Mouse (Mus musculus) left cerebral cortex, postnatal 25 days (tissue): ENCODE results near the gene Atp13a3. TPM values are rescaled to one million over a fixed set of nuclear protein-coding genes. Genes with fewer than 3 reads are reported as not detected.
"Not testable (repeated sequence)": the region's sequence is repeated elsewhere in the genome, so short reads cannot be mapped to it uniquely, and the experiment has no call there.

Experiments
- DNase-seq, 2 experiments: peaks; one replicate each; pipeline ENCODE4 v3.0.0; 2022; ENCODE audit warnings: low spot score in 2 of 2, mixed read lengths in 1 of 2
- intact Hi-C: fragments of 180-260 bp; cut with DNase I; formaldehyde crosslinking; loops from one replicate; pipeline ENCODE4 v1.15.1; 2025
- total RNA-seq, 2 experiments: library from RNA; stranded (reverse); gene quantifications; 2 replicates each; pipeline ENCODE4 v1.2.3; 2021

Atp13a3 gene
- 10 to 100 TPM; 57.4 to 70.1 TPM for total RNA-seq

DNA sequence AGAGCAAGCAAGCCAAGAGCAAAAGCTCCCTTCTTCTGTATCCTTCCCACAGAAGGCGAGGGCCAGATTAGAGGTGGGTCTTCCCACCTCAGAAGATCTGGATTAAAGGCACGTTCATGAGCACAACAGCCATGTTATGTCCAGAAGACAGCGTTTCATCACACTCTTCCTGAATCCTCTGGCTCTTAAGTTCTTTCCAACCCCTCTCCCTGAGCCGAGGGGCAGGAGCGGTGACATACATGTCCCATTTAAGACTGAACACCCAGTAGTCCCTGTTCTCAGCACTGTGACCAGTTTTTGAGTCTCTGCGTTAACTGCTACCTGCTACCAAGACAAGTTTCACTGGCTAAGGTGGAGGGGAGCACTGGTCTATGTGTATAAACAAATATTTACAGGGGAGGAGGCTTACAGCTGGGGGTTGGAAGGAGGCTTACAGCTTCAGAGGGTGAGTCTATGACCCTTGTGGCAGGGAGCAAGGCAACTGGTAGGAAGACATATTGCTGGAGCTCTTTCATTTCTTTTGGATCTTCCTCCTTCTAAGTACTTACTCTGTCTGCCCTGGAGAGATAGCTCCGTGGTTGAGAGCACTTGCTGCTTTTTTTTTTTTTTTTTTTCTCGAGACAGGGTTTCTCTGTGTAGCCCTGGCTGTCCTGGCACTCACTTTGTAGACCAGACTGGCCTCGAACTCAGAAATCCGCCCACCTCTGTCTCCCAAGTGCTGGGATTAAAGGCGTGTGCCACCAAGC, at the start of gene Atp13a3:
TSS of gene Atp13a3 (minus strand) at position 51 of the 746 bp plus-strand sequence.
- no peak for DNase-seq
- intact Hi-C loops: no loop called here

- DNase-seq: no peak
- intact Hi-C loops: no loop called here
Observed at GRCm38 (mm10) chr16:30453213-30453975, 47.6 kb upstream of the Atp13a3 start.

DNA sequence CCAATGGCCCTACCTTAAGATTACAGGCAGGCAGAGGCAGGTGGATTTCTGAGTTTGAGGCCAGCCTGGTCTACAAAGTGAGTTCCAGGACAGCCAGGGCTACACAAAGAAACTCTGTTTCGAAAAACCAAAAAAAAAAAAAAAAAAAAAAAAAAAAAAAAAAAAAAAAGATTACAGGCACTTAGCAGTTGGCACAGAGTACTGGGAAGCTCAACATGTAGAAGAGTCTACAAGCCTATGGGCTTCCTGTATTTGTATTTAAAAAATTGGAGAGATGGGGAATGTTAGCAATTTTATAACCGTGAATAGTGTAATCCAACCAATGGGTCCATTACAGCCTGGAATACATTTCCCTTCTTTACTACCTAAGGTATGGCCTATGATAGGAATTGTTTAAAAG, 45.4 kb upstream of the Atp13a3 start:
- DNase-seq, intact Hi-C loops: not testable (repeated sequence)

- intact Hi-C loops: no loop called here
- DNase-seq: no peak
Observed at GRCm38 (mm10) chr16:30449017-30449416, 43.2 kb upstream of the Atp13a3 start.

DNA sequence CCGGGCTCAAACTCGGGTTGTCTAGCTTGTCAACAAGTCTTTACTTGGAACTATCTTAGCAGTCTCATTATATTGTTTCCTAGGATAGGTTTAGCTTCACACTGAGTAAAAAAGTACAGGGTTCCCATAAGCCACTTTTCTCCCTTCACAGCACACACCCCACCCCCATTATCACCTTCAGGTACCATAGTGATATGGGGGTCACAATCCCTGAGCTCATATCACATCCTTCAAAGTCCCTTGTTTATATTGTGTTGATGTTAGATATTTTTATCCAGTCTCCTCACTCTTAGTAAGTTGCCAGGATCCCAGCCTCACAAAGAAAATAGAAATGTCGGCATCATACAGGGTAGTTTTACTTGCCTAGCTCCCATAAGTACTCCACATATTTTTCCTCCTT, 42.4 kb upstream of the Atp13a3 start:
- no peak for DNase-seq
- intact Hi-C loops: no loop called here

- intact Hi-C loops: no loop called here
- DNase-seq: no peak
Observed at GRCm38 (mm10) chr16:30447642-30448041, 41.9 kb upstream of the Atp13a3 start.

DNA sequence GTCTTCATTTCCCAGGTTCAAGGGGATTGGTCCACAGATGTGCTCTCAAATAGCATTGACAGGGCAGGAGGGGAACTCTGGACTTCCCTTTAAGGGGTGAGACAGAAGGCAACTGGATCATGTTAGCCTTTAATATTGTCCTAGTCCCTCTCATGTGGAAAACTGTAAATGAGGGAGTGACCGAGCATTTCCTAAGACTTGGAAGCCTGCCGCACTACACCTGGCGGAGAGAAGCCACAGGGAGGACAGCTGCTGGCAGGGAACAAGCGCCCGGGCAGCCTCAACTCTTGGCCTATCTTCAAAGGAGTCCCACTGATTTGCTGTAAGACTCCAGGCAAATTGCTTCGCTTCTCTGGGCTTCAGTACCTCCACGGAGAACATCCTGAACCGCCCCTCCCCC, 37.6 kb upstream of the Atp13a3 start:
- intact Hi-C loops: no loop called here
- DNase-seq: no peak

DNA sequence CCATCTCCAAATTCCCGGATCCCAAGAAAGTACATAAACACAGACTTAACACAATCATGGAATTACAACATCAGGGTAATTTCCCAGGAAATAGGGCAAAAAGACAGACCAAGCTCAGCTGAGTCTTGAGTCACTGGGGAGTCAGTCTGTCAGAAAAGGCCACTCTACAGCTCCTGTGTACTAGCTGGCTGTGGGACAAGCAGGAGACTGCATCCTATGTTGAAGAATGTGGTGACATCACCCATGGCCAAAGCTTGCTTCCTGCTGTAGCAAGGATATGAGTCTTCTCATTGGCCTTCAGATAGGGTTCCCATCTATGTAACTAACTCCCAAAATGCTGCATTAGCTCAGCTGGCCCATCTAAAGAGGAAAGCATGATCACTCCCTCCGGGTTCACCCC, 36.7 kb upstream of the Atp13a3 start:
- DNase-seq: no peak
- intact Hi-C loops: no loop called here

DNA sequence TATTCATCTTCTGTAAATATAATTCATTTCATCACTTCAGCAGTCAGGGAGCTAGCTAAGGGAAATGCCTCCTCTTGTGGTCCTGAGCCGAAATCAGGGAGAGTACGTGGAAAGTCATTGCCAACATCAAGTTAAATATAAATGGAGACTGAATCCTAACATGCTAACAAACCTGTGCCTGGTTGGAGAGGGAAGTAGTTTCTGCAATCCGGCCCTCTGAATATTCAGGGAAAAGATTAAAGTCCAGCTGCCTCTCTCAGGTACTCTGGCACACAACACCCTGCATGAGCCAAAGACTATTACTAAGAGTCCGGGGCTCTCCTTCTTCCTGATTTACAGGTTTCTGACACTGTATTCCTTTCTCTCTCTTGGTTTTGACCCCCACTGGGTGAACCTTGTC, 35.6 kb upstream of the Atp13a3 start:
- intact Hi-C loops: no loop called here
- no peak for DNase-seq

GRCm38 (mm10) chr16:30439841-30440240, 34.1 kb upstream of the Atp13a3 start:
- intact Hi-C loops: no loop called here
- DNase-seq: no peak

DNA sequence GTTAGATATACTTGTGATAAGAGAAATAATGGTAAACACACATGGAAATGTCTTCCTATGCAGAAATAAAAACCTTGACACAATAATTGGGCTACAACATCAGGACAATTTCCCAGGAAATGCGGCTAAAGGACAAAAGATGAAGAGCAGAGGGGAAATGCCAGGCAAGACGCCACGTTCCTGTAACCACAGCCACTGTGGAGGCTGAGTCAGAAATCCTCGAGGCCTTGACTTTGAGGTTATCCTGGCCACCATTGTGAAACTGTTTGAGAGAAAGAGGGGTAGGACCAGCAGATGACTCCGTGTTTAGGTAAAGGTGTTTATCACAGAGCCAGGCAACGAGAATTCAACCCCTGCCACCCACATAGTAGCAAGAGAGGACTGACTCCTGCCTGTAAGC, 33.6 kb upstream of the Atp13a3 start:
- intact Hi-C loops: no loop called here
- no peak for DNase-seq

DNA sequence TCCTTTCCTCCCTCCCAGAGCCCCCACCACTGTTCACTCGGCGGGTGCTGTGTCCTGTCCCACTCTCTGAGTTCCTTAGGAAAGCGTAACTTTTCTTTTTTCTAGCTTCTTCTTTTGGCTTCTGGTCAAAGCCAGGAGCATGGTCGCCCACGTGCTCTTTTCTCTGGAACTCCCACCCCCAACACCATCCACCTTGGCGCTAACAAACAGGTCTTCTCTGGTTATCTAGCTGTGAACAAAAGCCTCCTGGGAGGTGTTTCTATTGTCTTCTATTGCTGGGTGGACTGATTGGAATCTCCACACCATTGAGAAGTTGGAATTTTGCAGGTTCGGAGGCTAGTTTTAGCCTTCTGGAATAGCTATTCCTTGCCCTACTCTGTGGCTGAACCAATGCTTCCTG, 30.5 kb upstream of the Atp13a3 start:
- no peak for DNase-seq
- intact Hi-C loops: no loop called here

DNA sequence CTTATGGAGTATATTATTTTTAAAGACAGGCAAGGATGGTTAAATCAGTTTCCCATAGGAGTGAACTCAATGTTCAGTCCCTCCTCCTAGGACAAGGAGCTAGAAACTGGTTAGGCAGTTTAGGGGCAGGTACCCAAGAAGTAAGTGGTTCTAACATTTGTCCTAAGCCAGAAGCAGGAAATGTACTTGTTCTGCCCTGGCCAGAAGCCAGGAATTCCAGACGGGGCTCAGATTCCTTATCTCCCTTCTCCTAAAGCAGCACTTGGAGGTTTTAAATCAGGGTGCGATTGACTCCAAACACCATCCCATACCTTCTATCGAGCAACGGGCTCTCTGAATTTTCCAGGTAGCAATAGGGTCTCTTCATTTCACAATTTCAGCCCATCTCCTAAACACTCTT, 29.6 kb upstream of the Atp13a3 start:
- no peak for DNase-seq
- intact Hi-C loops: no loop called here

DNA sequence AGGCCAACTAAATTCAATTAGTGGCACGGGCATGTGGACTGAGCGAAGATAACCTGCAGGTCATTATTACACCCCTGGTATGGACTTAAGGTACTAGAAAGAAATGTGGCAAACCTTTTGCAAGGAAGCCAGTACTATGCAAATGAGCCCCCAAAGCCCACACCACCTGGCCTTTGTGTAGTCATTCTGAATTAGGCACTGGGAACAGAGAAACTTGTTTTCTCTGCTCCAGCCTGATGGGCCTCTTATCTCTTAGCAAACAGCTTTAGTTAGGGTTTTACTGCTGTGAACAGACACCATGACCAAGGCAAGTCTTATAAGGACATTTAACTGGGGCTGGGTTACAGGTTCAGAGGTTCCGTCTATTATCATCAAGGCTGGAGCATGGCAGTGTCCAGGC, 27.4 kb upstream of the Atp13a3 start:
- DNase-seq: no peak
- intact Hi-C loops: no loop called here

- DNase-seq: no peak
- intact Hi-C loops: no loop called here
Observed at GRCm38 (mm10) chr16:30432111-30432510, 26.3 kb upstream of the Atp13a3 start.

GRCm38 (mm10) chr16:30430512-30431088, 24.8 kb upstream of the Atp13a3 start:
- no peak for DNase-seq
- intact Hi-C loops: no loop called here

DNA sequence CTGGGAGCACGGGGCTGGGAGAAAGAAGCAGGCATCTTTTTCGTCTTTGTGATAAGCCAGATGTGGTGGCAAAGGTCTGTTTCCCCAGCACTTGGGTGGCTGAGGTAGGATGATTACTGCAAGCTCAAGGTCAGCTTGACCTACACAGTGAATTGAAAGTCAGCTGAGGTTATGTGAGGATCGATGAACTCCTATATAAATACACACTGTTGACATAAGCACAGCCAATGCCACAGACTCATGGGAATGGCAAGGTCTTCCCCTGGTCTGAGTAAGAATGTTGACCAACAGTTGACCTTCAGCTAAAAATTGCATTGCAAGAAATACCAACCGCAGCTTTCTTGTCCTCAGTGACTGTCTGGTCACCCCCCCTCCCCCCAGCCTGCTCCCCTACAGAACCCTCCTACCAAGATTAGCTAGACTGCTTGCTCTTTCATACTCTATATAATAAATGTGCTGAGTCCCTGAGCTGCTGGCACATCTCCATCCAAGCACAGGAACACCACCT, 23.0 kb upstream of the Atp13a3 start:
- DNase-seq: no peak
- intact Hi-C loops: no loop called here

DNA sequence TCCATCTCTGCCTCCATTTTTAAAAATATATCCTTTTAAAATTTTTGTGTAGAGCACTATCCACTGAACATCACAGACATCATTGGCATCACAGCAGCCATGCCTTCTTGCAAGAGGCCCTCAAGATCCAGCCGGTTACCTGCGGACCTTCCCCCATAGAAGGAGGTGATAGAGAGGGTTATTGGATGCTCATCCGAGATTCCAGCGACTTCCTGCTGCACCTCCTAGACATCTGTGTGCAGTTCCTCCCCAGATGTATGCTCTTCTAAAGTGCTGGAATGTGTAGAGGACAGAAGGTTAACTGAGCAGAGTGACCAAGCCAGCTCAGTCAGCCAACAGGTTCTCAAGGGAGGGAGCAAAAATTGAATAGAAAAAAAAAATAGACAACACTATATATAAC, 21.7 kb upstream of the Atp13a3 start:
- no peak for DNase-seq
- intact Hi-C loops: no loop called here

GRCm38 (mm10) chr16:30427003-30427402, 21.2 kb upstream of the Atp13a3 start:
- no peak for DNase-seq
- intact Hi-C loops: no loop called here

- DNase-seq: no peak
- intact Hi-C loops: no loop called here
Observed at GRCm38 (mm10) chr16:30425980-30426379, 20.2 kb upstream of the Atp13a3 start.

DNA sequence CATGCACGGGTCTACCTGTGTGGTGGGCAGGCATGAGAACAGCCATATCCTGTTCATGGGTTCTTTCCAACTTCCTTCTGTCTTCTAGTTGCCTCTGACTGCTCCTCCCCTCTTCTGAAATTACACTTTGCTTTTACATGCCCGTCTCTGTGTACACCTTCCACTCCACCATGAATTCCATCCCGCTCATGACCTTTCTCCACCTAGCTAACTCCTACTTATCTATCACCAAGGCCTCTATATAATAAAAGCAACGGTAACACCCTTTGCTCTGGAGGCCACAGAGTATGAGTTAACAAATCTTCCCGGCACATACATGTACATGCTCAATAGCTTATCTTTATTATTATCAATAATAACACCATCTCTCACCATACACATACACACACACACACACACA, 18.3 kb upstream of the Atp13a3 start:
- no peak for DNase-seq
- intact Hi-C loops: no loop called here
